Mouse (Mus musculus) cortical plate, adult 2 months (tissue): ENCODE measurements around the gene Rhov.

ENCODE experiments used
- CTCF ChIP-seq: fragments of 200-500 bp; IDR thresholded peaks from 2 replicates; pipeline ENCODE4 v1.5.1; 2011; ENCODE audit warnings: mild to moderate bottlenecking, control low read depth, low read length; ENCODE audit not compliant: insufficient read depth; ENCODE audit errors: extremely low read depth
- POLR2A ChIP-seq: fragments of 200-500 bp; IDR thresholded peaks from 2 replicates; pipeline ENCODE4 v1.6.1; 2011; ENCODE audit warnings: mild to moderate bottlenecking, low read length, control low read depth; ENCODE audit not compliant: insufficient read depth; ENCODE audit errors: extremely low read depth

DNA sequence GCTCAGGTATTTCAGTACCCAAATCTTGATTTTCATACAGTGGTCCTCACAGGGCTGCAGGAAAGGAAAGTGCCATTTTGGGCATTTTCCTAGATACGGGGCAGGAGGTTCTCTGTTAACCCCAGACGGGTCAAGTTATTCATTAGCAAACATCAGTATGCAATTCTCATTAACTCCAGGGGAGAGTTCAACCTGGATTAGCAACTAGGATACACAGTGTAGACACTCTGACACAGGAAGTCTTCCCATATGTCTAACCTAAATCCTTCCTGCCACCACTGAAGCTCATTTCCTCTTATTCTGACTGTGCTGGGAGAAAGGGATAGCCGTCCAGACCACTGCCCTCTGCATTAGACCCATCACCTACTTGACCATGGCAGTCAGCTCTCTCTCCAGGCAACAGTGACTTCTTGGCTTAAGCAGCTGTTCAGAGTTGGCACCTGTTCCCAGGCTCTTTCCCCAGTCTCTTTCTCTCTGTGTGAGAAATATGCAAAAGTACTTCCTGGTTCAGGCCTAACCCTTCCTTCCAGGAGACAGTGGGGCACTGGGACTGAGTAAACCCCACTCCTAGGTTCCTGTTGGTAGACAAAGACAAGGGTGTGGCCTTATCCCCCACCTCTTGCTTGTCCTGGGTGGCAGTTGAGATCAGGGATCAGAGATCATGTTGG lies 47.1 kb upstream of the Rhov start:
- TF ChIP-seq CTCF (no peak), POLR2A (no peak)
